7 mouse cellular contexts compared by ENCODE assay signal in the genomic region with DNA sequence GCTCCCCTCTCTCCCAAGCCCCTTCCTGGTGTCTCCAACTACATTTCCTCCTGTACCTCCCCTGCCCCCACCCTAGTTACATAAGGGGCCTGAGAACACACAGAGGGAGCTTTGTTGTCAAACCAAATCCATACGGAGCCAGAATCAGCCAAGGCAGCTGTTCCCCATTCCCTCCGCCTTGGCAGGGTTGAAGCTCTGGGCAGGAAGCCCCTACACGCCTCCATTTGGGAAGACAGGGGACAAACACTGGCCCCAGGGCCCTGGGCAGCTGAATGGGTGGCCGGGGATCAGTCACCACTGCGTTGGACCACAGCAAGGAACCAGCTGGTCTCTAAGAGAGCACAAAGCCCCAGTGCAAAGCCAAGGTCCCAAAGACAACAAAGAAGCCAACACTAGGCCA. TPM values are rescaled to one million over a fixed set of nuclear protein-coding genes. Genes with fewer than 3 reads are reported as not detected.
DNase-seq lines count a peak whose midpoint lies in the region; ATAC-seq lines count a peak whose summit lies in the region.

No protein-coding gene starts in this region.

- WGBS in hindbrain, embryonic 15.5 days: 45% methylated on average over 5 of the region's 5 CpGs
- 26% methylated on average over 5 of the region's 5 CpGs for WGBS in limb, embryonic 13.5 days

- H3K27ac ChIP-seq in hindbrain, embryonic 15.5 days (replicated peaks): peak overlapping the region; percentile 56; the same call in 1 of the 2 replicates
- peak overlapping the region; percentile 75; the same call in 1 of the 2 replicates for H3K27ac ChIP-seq in limb, embryonic 13.5 days

- H3K27me3 ChIP-seq in hindbrain, embryonic 15.5 days: no peaks in the 10 kb centered on the region
- H3K27me3 ChIP-seq in limb, embryonic 13.5 days: no peaks in the 10 kb centered on the region

- H3K4me1 ChIP-seq in hindbrain, embryonic 15.5 days (replicated peaks): peaks cover 9% of the 10 kb centered on the region; the same call in 1 of the 2 replicates
- peaks cover 78% of the 10 kb centered on the region for H3K4me1 ChIP-seq in limb, embryonic 13.5 days

- DNase-seq in brain, adult 2 months (ENCODE audit: low read depth, low spot score): peak; percentile 94
- DNase-seq in cerebellum, adult 11-12 months: peak; percentile 75
- peak; percentile 37 to 57 for DNase-seq in frontal cortex, postnatal 25 days (ENCODE audit: low spot score in 2 of 2)
- DNase-seq in right cerebral cortex, adult 18-20 months: peak; percentile 84
- DNase-seq in urinary bladder, adult 18-20 months (ENCODE audit: low spot score in 2 of 2): no peak

- no peak overlapping the region for H3K4me3 ChIP-seq in hindbrain, embryonic 15.5 days
- H3K4me3 ChIP-seq in limb, embryonic 13.5 days: no peak overlapping the region

- no peak overlapping the region for H3K9ac ChIP-seq in hindbrain, embryonic 15.5 days
- H3K9ac ChIP-seq in limb, embryonic 13.5 days: no peak overlapping the region

- H3K4me2 ChIP-seq in hindbrain, embryonic 15.5 days: no peak overlapping the region
- H3K4me2 ChIP-seq in limb, embryonic 13.5 days (replicated peaks): peak overlapping the region; percentile 25; the same call in 1 of the 2 replicates

- H3K36me3 ChIP-seq in hindbrain, embryonic 15.5 days: no peaks in the 10 kb centered on the region
- peaks cover 8% of the 10 kb centered on the region; the same call in 1 of the 2 replicates for H3K36me3 ChIP-seq in limb, embryonic 13.5 days

- peak; percentile 81 for ATAC-seq in hindbrain, embryonic 15.5 days (ENCODE audit: low FRiP score, low read depth)
- peak; percentile 30 for ATAC-seq in limb, embryonic 13.5 days (ENCODE audit: low FRiP score, low read depth)

- H3K9me3 ChIP-seq in hindbrain, embryonic 15.5 days: no peaks in the 10 kb centered on the region
- H3K9me3 ChIP-seq in limb, embryonic 13.5 days: no peaks in the 10 kb centered on the region

RNA-seq across cellular contexts. Expression of a gene that starts 10.2 kb away (rescaled TPM):
- polyA plus RNA-seq in hindbrain, embryonic 15.5 days (2015; fragmentation: Nextera tagmentation; extraction: Ambion mirVana): 13.1 and 15.1 TPM in 2 replicates
- 37.9 and 39.3 TPM in 2 replicates for polyA plus RNA-seq in limb, embryonic 13.5 days (2015; fragmentation: Nextera tagmentation; extraction: Ambion mirVana)

Comparison
In these comparisons a context has a peak if more than half of its experiments do, and no peak if none do; other contexts are left out.
1. DNase-seq: peak in brain, adult 2 months (single experiment), cerebellum, adult 11-12 months (single experiment), frontal cortex, postnatal 25 days (2 of 2) and right cerebral cortex, adult 18-20 months (single experiment); none in urinary bladder, adult 18-20 months (0 of 2).